Comparison of ENCODE assay signal across 18 mouse cellular contexts in genomic region chrX:12093371-12093770, GRCm38 (mm10).
"Had no signal": no experiment of that assay in that cellular context is flagged by ENCODE, and none has a peak within 500 bp of the region (broad histone marks: within the 10 kb centered on the region; RNA-seq: fewer than 3 reads in every experiment).

No protein-coding gene starts in this region.

- H3K36me3 ChIP-seq: liver, embryonic 15.5 days; lung, embryonic 15.5 days; midbrain, embryonic 13.5 days; midbrain, embryonic 15.5 days; neural tube, embryonic 13.5 days; neural tube, embryonic 15.5 days; stomach, embryonic 15.5 days had no signal

- H3K27ac ChIP-seq: liver, embryonic 15.5 days; lung, embryonic 15.5 days; midbrain, embryonic 13.5 days; midbrain, embryonic 15.5 days; neural tube, embryonic 13.5 days; neural tube, embryonic 15.5 days; stomach, embryonic 15.5 days; stomach, postnatal 0 days had no signal

- H3K9me3 ChIP-seq: liver, embryonic 15.5 days; lung, embryonic 15.5 days; midbrain, embryonic 13.5 days; midbrain, embryonic 15.5 days; neural tube, embryonic 13.5 days; neural tube, embryonic 15.5 days; stomach, embryonic 15.5 days had no signal

- H3K4me3 ChIP-seq: liver, embryonic 15.5 days; lung, embryonic 15.5 days; midbrain, embryonic 13.5 days; midbrain, embryonic 15.5 days; neural tube, embryonic 13.5 days; neural tube, embryonic 15.5 days; stomach, embryonic 15.5 days had no signal

- DNase-seq: liver, postnatal 0 days; lung, adult 2 months; lung, postnatal 14 days; lung, postnatal 36 days; retina, postnatal 1 day; right cerebral cortex, adult 18-20 months; right cerebral cortex, postnatal 14 days; thymus, adult 2 months; thymus, postnatal 25 days; thymus, postnatal 4 days had no signal

- H3K9ac ChIP-seq: liver, embryonic 15.5 days; liver, postnatal 0 days; lung, embryonic 15.5 days; midbrain, embryonic 13.5 days; midbrain, embryonic 15.5 days; neural tube, embryonic 13.5 days; neural tube, embryonic 15.5 days; stomach, embryonic 15.5 days had no signal
